Mouse (Mus musculus): ENCODE data around the gene Slc6a21.

- TF ChIP-seq CTCF (IDR thresholded peaks at IDR 0.05; ENCODE audit: low read depth), result no peak
- TF ChIP-seq EP300 (optimal IDR thresholded peaks at IDR 0.05), result no peak
These were observed 45.8 kb downstream of the Slc6a21 start for GRCm38 (mm10) chr7:45323069-45323468.

All from stomach, postnatal 0 days (tissue).